Mouse (Mus musculus): ENCODE results near the gene Ccdc107. TPM values are rescaled to one million over a fixed set of nuclear protein-coding genes. Genes with fewer than 3 reads are reported as not detected.

Gene Ccdc107
- polyA plus RNA-seq (2012; rRNA removed): 85.4 and 191 TPM in 2 replicates

GRCm38 (mm10) chr4:43492821-43493185 is at the start of gene Ccdc107:
Ccdc107 (plus strand) TSS chr4:43492900.
- 0 out of 2 replicates have a peak, but pooled peaks cover 2% of the 10 kb centered on the region for H3K36me3 ChIP-seq (ENCODE audit: control insufficient read depth, insufficient read depth, low read length)
- H3K4me3 ChIP-seq (ENCODE audit: extremely low read depth, insufficient read depth, insufficient read length): peak within 1 kb of the TSS; percentile 98
- no peaks in the 10 kb centered on the region; the same call in 1 of the 2 replicates for H3K4me1 ChIP-seq (ENCODE audit: control insufficient read depth, insufficient read depth, insufficient read length)
- WGBS: under 1% methylated on average over 25 of the region's 25 CpGs
- no peaks in the 10 kb centered on the region for H3K27me3 ChIP-seq (ENCODE audit: control insufficient read depth, insufficient read depth, low read length)
- TF ChIP-seq CTCF (IDR thresholded peaks at IDR 0.05; ENCODE audit: extremely low read depth, insufficient read depth, insufficient read length, insufficient replicate concordance) (0 out of 2 replicates have a peak, but pooled peaks have one; percentile 5), POLR2A (IDR thresholded peaks at IDR 0.05; ENCODE audit: low read depth, low read length) (no peak)
- peak; percentile 89 to 95 for DNase-seq (ENCODE audit: low read depth in 1 of 2, low spot score in 2 of 2)
- peak within 1 kb of the TSS; percentile 94 for H3K27ac ChIP-seq (ENCODE audit: insufficient read depth, low read length)

- peak in 1 of 2 experiments; percentile 30 for DNase-seq (ENCODE audit: low read depth in 1 of 2, low spot score in 2 of 2)
- no peaks in the 10 kb centered on the region for H3K4me1 ChIP-seq (ENCODE audit: control insufficient read depth, insufficient read depth, insufficient read length)
- H3K36me3 ChIP-seq (ENCODE audit: control insufficient read depth, insufficient read depth, low read length): peaks cover 23% of the 10 kb centered on the region
- no peak for TF ChIP-seq CTCF (IDR thresholded peaks at IDR 0.05; ENCODE audit: extremely low read depth, insufficient read depth, insufficient read length, insufficient replicate concordance)
- no peak for TF ChIP-seq POLR2A (IDR thresholded peaks at IDR 0.05; ENCODE audit: low read depth, low read length)
- H3K27ac ChIP-seq (ENCODE audit: insufficient read depth, low read length): peak overlapping the region; percentile 19
- WGBS: 4% methylated on average over 28 of the region's 28 CpGs
- no peaks in the 10 kb centered on the region for H3K27me3 ChIP-seq (ENCODE audit: control insufficient read depth, insufficient read depth, low read length)
- peak overlapping the region; percentile 65 for H3K4me3 ChIP-seq (ENCODE audit: extremely low read depth, insufficient read depth, insufficient read length)
Measured at GRCm38 (mm10) chr4:43443511-43443910, 49.2 kb upstream of the Ccdc107 start.

GRCm38 (mm10) chr4:43447251-43447650 is 45.4 kb upstream of the Ccdc107 start:
- Histone ChIP-seq H3K36me3 (ENCODE audit: control insufficient read depth, insufficient read depth, low read length) (peaks cover 33% of the 10 kb centered on the region), H3K4me1 (ENCODE audit: control insufficient read depth, insufficient read depth, insufficient read length) (peaks cover 3% of the 10 kb centered on the region; the same call in 1 of the 2 replicates), H3K27ac (ENCODE audit: insufficient read depth, low read length) (no peak overlapping the region), H3K27me3 (ENCODE audit: control insufficient read depth, insufficient read depth, low read length) (no peaks in the 10 kb centered on the region), H3K4me3 (ENCODE audit: extremely low read depth, insufficient read depth, insufficient read length) (no peak overlapping the region)
- TF ChIP-seq CTCF (IDR thresholded peaks at IDR 0.05; ENCODE audit: extremely low read depth, insufficient read depth, insufficient read length, insufficient replicate concordance) (no peak), POLR2A (IDR thresholded peaks at IDR 0.05; ENCODE audit: low read depth, low read length) (no peak)
- WGBS: 82% methylated on average over 13 of the region's 13 CpGs
- no peak for DNase-seq (ENCODE audit: low read depth in 1 of 2, low spot score in 2 of 2)

GRCm38 (mm10) chr4:43448554-43448953 is 44.1 kb upstream of the Ccdc107 start:
- WGBS: 89% methylated on average over 3 of the region's 3 CpGs
- peaks cover 34% of the 10 kb centered on the region for H3K36me3 ChIP-seq (ENCODE audit: control insufficient read depth, insufficient read depth, low read length)

GRCm38 (mm10) chr4:43452315-43452714 is 40.4 kb upstream of the Ccdc107 start:
- H3K27ac ChIP-seq (ENCODE audit: insufficient read depth, low read length): no peak overlapping the region
- peaks cover 31% of the 10 kb centered on the region; the same call in 1 of the 2 replicates for H3K4me1 ChIP-seq (ENCODE audit: control insufficient read depth, insufficient read depth, insufficient read length)
- H3K4me3 ChIP-seq (ENCODE audit: extremely low read depth, insufficient read depth, insufficient read length): peak overlapping the region; percentile 70
- 86% methylated on average over 11 of the region's 11 CpGs for WGBS
- H3K27me3 ChIP-seq (ENCODE audit: control insufficient read depth, insufficient read depth, low read length): no peaks in the 10 kb centered on the region
- DNase-seq (ENCODE audit: low read depth in 1 of 2, low spot score in 2 of 2): no peak
- TF ChIP-seq POLR2A (IDR thresholded peaks at IDR 0.05; ENCODE audit: low read depth, low read length) (no peak), CTCF (IDR thresholded peaks at IDR 0.05; ENCODE audit: extremely low read depth, insufficient read depth, insufficient read length, insufficient replicate concordance) (no peak)
- H3K36me3 ChIP-seq (ENCODE audit: control insufficient read depth, insufficient read depth, low read length): peaks cover 17% of the 10 kb centered on the region

More at GRCm38 (mm10) chr4:43448554-43448953, 44.1 kb upstream of the Ccdc107 start:
- Histone ChIP-seq H3K27ac (ENCODE audit: insufficient read depth, low read length) (no peak overlapping the region), H3K4me3 (ENCODE audit: extremely low read depth, insufficient read depth, insufficient read length) (no peak overlapping the region), H3K27me3 (ENCODE audit: control insufficient read depth, insufficient read depth, low read length) (no peaks in the 10 kb centered on the region), H3K4me1 (ENCODE audit: control insufficient read depth, insufficient read depth, insufficient read length) (peaks cover 10% of the 10 kb centered on the region; the same call in 1 of the 2 replicates)
- no peak for TF ChIP-seq CTCF (IDR thresholded peaks at IDR 0.05; ENCODE audit: extremely low read depth, insufficient read depth, insufficient read length, insufficient replicate concordance)
- no peak for TF ChIP-seq POLR2A (IDR thresholded peaks at IDR 0.05; ENCODE audit: low read depth, low read length)
- no peak for DNase-seq (ENCODE audit: low read depth in 1 of 2, low spot score in 2 of 2)

GRCm38 (mm10) chr4:43453413-43453812 is 39.3 kb upstream of the Ccdc107 start:
- H3K27me3 ChIP-seq (ENCODE audit: control insufficient read depth, insufficient read depth, low read length): no peaks in the 10 kb centered on the region
- peaks cover 10% of the 10 kb centered on the region; the same call in 1 of the 2 replicates for H3K36me3 ChIP-seq (ENCODE audit: control insufficient read depth, insufficient read depth, low read length)
- peak overlapping the region; percentile 70 for H3K4me3 ChIP-seq (ENCODE audit: extremely low read depth, insufficient read depth, insufficient read length)
- WGBS: 3% methylated on average over 18 of the region's 18 CpGs
- H3K4me1 ChIP-seq (ENCODE audit: control insufficient read depth, insufficient read depth, insufficient read length): peaks cover 36% of the 10 kb centered on the region; the same call in 1 of the 2 replicates
- TF ChIP-seq CTCF (IDR thresholded peaks at IDR 0.05; ENCODE audit: extremely low read depth, insufficient read depth, insufficient read length, insufficient replicate concordance): no peak
- TF ChIP-seq POLR2A (IDR thresholded peaks at IDR 0.05; ENCODE audit: low read depth, low read length): peak; percentile 15; the same call in 1 of the 2 replicates
- DNase-seq (ENCODE audit: low read depth in 1 of 2, low spot score in 2 of 2): peak in 1 of 2 experiments; percentile 37
- H3K27ac ChIP-seq (ENCODE audit: insufficient read depth, low read length): peak overlapping the region; percentile 96
